Mouse (Mus musculus) kidney, embryonic 14.5 days (tissue): Measurements from ENCODE around the gene Areg. TPM values are rescaled to one million over a fixed set of nuclear protein-coding genes. Genes with fewer than 3 reads are reported as not detected.

ENCODE experiments used
- ATAC-seq: fragments of 200-750 bp; cut with Nextera tagmentation; 2 replicates; pipeline ENCODE4 v1.8.0; 2017; ENCODE audit warnings: moderate number of reproducible peaks, mild to moderate bottlenecking, moderate TSS enrichment, moderate library complexity; ENCODE audit not compliant: low FRiP score, low TSS enrichment
- H3K27ac ChIP-seq: fragments of 300-500 bp; sonication (generic); 2 replicates; pipeline ENCODE4 v1.5.1; 2014; ENCODE audit warnings: low read depth, mild to moderate bottlenecking, low read length, moderate library complexity, mixed read lengths
- H3K27me3 ChIP-seq: fragments of 300-500 bp; sonication (generic); 2 replicates; pipeline ENCODE4 v1.6.1; 2014; ENCODE audit warnings: mild to moderate bottlenecking, low read length; ENCODE audit not compliant: control insufficient read depth, insufficient read depth
- H3K36me3 ChIP-seq: fragments of 300-500 bp; sonication (generic); 2 replicates; pipeline ENCODE4 v1.6.1; 2014; ENCODE audit warnings: low read length, mixed read lengths; ENCODE audit not compliant: control insufficient read depth, insufficient read depth
- H3K4me1 ChIP-seq: fragments of 300-500 bp; sonication (generic); 2 replicates; pipeline ENCODE4 v1.6.1; 2014; ENCODE audit warnings: low read length, mixed read lengths; ENCODE audit not compliant: control insufficient read depth, insufficient read depth
- H3K4me2 ChIP-seq: fragments of 300-500 bp; sonication (generic); replicated peaks from 2 replicates; pipeline ENCODE4 v1.6.1; 2014; ENCODE audit warnings: low read depth, mild to moderate bottlenecking, low read length
- H3K4me3 ChIP-seq: fragments of 300-500 bp; sonication (generic); 2 replicates; pipeline ENCODE4 v1.5.1; 2014; ENCODE audit warnings: mild to moderate bottlenecking, low read length
- H3K9ac ChIP-seq: fragments of 300-500 bp; sonication (generic); 2 replicates; pipeline ENCODE4 v1.6.1; 2014; ENCODE audit warnings: low read depth, mild to moderate bottlenecking, low read length, moderate library complexity
- H3K9me3 ChIP-seq: fragments of 300-500 bp; sonication (generic); 2 replicates; pipeline ENCODE4 v1.6.1; 2016; ENCODE audit warnings: low read length; ENCODE audit not compliant: control insufficient read depth
- WGBS: fragments of 180-500 bp; shearing (Covaris S2); extraction: QIAGEN DNeasy Blood & Tissue Kit; methylation state at CpG from one replicate; pipeline ENCODE4 v1.1.7; 2014; 5-methylcytosine and 5-hydroxymethylcytosine counted together
- polyA plus RNA-seq: library from polyadenylated mRNA; unstranded; fragments of >200 nt; fragmentation: Nextera tagmentation; extraction: Ambion mirVana; gene quantifications from 2 replicates; pipeline ENCODE4 v1.2.1, GENCODE M21; 2014

Gene Areg
- polyA plus RNA-seq, 1 experiment from 2014 or later = 0.18 TPM

DNA sequence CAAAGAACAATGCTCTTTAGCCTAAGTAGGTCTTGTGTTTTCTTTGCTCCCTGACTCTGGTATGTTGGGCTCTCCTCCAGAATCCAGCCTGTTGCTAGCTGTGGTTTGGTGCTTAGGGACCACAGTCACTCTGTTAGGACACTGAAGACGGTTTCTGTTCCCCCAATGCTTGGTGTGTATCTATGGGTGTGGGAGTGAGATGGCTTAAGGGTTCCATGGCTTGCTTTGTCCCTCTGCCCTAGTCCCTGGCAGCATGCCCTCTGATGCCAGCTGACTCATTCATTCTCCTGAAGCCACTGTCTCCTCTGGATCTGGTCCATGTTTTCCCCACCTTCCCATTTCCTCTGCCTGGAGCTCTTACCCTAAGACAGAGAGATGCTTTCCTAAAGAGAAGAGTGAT lies 24.8 kb upstream of the Areg start:
- Histone ChIP-seq H3K4me2 (no peak overlapping the region), H3K4me1 (no peaks in the 10 kb centered on the region), H3K27ac (no peak overlapping the region), H3K9ac (no peak overlapping the region), H3K9me3 (no peaks in the 10 kb centered on the region), H3K27me3 (no peaks in the 10 kb centered on the region), H3K4me3 (no peak overlapping the region), H3K36me3 (no peaks in the 10 kb centered on the region)
- no peak for ATAC-seq
- WGBS = 89% methylated on average over 1 of the region's 1 CpGs

DNA sequence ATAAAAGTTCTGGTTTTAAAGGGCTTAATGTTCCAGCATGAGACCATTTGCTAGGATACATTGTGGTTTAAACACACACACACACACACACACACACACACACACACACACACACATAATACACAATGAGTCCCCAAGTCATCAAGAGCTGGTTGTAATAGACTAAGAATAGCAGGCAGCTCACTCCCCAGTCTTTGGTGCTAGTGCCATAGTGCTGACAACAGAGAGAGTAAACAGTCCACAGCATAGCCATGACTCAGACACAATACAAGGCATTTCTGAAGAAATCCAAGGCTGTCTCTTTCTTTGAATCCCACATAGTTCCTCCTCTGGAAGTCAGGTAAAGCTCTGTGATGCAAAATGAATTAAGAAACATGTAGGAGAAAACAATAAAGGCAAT lies 20.8 kb upstream of the Areg start:
- Histone ChIP-seq H3K9me3 (no peaks in the 10 kb centered on the region), H3K4me1 (no peaks in the 10 kb centered on the region), H3K9ac (no peak overlapping the region), H3K4me3 (no peak overlapping the region), H3K27ac (no peak overlapping the region), H3K27me3 (no peaks in the 10 kb centered on the region), H3K36me3 (no peaks in the 10 kb centered on the region), H3K4me2 (no peak overlapping the region)
- ATAC-seq = no peak

DNA sequence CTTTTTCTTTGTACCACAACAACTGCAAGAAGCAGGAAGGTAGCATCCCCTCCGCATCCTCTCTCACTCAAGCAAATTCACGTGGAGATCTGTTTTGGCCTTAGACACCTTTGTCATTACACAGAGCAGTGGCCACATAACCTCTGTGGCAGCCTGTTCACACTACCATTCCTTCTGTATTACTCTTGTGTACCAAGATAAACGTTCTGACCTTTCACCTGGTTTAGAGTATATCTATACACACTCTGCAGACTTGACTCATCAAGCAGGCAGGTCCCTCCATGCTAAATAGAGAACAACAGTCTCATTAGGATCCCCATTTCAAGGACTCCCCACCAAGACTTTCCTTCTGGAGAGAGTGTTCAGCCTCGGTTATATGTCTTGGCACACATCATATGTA lies 16.0 kb upstream of the Areg start:
- ATAC-seq = no peak

DNA sequence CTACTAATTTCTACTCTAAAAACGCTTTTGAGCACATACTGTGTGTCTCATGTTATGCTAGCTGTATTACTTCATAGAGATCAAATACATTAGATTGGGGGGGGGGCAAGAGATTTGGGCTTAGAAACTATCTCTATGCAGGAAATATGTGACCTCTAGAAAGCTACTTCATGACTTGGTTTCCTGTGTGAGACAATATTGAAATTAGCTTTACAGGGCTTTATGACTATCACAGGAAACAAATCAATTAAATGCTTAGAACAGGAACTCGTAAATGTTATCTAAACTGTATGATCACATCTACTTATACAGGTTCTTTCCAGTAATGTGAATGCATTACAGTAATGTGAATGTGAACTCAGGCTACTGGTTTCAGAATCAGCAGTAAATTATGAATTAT lies 15.3 kb upstream of the Areg start:
- no peak overlapping the region for H3K9ac ChIP-seq
- ATAC-seq = no peak
- WGBS = 70% methylated on average over 2 of the region's 2 CpGs

More for the DNA sequence above, 16.0 kb upstream of the Areg start:
- no peaks in the 10 kb centered on the region for H3K9me3 ChIP-seq
- no peaks in the 10 kb centered on the region for H3K4me1 ChIP-seq
- H3K27me3 ChIP-seq = no peaks in the 10 kb centered on the region
- WGBS = 79% methylated on average over 4 of the region's 4 CpGs
- no peak overlapping the region for H3K9ac ChIP-seq
- no peak overlapping the region for H3K4me2 ChIP-seq
- H3K4me3 ChIP-seq = no peak overlapping the region
- H3K27ac ChIP-seq = no peak overlapping the region
- no peaks in the 10 kb centered on the region for H3K36me3 ChIP-seq

DNA sequence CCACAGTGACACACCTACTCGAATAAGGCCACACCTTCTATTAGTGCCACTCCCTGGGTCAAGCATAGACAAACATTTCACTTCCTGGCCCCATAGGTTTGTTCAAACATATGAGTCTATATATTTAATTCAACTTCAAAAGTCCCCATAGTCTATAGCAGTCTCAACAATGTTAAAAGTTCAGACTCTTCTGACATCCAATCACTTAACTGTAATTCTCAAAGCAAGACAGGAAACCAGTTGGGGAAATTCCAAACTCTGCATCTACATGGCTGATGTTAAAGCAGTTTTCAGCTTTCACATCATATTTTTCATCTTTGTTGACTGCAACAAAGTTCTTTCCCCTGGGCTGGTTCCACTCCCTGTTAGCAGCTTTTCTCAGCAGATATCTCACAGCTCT lies 12.8 kb upstream of the Areg start:
- 67% methylated on average over 1 of the region's 1 CpGs for WGBS

More for the DNA sequence above, 15.3 kb upstream of the Areg start:
- H3K27me3 ChIP-seq = no peaks in the 10 kb centered on the region
- H3K27ac ChIP-seq = no peak overlapping the region
- no peaks in the 10 kb centered on the region for H3K4me1 ChIP-seq
- no peaks in the 10 kb centered on the region for H3K9me3 ChIP-seq
- no peaks in the 10 kb centered on the region for H3K36me3 ChIP-seq
- H3K4me2 ChIP-seq = no peak overlapping the region
- no peak overlapping the region for H3K4me3 ChIP-seq

DNA sequence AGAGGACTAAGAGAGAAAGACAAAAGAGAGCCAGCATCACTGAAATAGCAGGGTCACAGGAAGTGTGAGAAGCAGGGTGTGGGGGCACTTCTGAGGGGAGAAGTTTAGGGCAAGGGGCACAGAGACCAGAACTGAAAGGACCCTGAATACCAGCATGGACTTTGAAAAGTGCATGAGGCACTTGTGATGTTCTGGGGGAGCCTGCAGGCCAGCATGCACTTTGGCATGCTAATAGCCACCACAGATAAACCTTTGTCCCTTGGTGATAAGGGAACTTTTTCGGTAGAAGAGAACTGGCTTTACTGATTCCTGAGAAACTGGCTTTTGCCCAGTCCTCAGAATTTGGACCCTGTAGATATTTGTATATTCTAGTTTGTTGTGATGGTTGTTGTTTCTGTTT lies 4.4 kb upstream of the Areg start:
- Histone ChIP-seq H3K4me2 (no peak overlapping the region), H3K9ac (no peak overlapping the region), H3K4me1 (no peaks in the 10 kb centered on the region), H3K9me3 (no peaks in the 10 kb centered on the region), H3K36me3 (no peaks in the 10 kb centered on the region), H3K27ac (no peak overlapping the region), H3K27me3 (peaks cover 2% of the 10 kb centered on the region; the same call in 1 of the 2 replicates), H3K4me3 (no peak overlapping the region)
- no peak for ATAC-seq
- 48% methylated on average over 1 of the region's 1 CpGs for WGBS

More for the DNA sequence above, 12.8 kb upstream of the Areg start:
- Histone ChIP-seq H3K4me1 (no peaks in the 10 kb centered on the region), H3K27me3 (no peaks in the 10 kb centered on the region), H3K9me3 (no peaks in the 10 kb centered on the region), H3K36me3 (no peaks in the 10 kb centered on the region), H3K9ac (no peak overlapping the region), H3K4me2 (no peak overlapping the region), H3K27ac (no peak overlapping the region), H3K4me3 (no peak overlapping the region)
- no peak for ATAC-seq

DNA sequence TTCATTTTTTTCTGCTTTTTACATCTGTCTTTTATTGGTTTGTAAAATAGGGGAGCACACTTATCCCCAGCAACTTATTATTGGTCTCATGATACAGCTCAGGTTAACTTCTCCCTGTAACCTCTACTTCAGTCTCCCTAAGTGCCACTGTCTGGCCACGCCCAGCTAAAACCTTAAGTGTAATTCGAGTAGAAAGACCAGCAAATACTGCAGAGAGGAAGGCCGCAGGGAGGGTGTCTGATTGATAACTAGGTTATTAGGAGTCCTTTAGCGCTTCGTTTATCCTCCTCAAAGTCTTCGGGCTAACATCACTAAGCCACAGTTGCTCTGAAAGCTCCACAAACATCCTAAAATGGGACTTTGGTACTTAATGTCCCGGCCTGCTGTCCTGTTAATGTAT lies 429 bp upstream of the Areg start:
- H3K36me3 ChIP-seq = no peaks in the 10 kb centered on the region
- no peaks in the 10 kb centered on the region for H3K9me3 ChIP-seq

DNA sequence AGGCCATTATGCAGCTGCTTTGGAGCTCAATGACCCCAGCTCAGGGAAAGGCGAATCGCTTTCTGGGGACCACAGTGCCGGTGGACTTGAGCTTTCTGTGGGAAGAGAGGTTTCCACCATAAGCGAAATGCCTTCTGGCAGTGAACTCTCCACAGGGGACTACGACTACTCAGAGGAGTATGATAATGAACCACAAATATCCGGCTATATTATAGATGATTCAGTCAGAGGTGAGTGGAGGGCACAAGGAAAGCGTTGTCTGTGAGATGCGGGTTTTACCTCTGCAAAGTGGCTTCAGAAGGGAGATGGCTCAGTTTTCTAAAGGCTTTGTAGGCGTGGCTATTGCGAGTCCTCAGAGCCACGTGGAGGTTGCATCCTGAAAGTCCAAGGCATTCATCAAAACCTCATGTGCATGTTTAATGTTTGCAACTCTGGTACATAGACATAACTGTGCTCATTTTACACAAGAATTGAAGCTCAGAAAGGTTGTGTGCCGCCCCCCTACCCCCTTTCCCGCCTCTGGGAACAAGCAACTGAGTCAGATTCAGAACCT lies 1.6 kb downstream of the Areg start:
- Histone ChIP-seq H3K4me3 (no peak overlapping the region), H3K9me3 (no peaks in the 10 kb centered on the region), H3K4me1 (no peaks in the 10 kb centered on the region), H3K9ac (no peak overlapping the region), H3K4me2 (no peak overlapping the region), H3K36me3 (no peaks in the 10 kb centered on the region), H3K27ac (no peak overlapping the region), H3K27me3 (peaks cover 12% of the 10 kb centered on the region)
- no peak for ATAC-seq
- WGBS = 57% methylated on average over 13 of the region's 13 CpGs

More for the DNA sequence above, 429 bp upstream of the Areg start:
- peak; percentile 73; the same call in 1 of the 2 replicates for ATAC-seq
- Histone ChIP-seq H3K27ac (no peak overlapping the region), H3K4me3 (peak overlapping the region; percentile 48), H3K9ac (peak overlapping the region; percentile 37; the same call in 1 of the 2 replicates), H3K4me2 (peak overlapping the region; percentile 95), H3K4me1 (no peaks in the 10 kb centered on the region), H3K27me3 (peaks cover 12% of the 10 kb centered on the region)
- WGBS = 2% methylated on average over 7 of the region's 7 CpGs

DNA sequence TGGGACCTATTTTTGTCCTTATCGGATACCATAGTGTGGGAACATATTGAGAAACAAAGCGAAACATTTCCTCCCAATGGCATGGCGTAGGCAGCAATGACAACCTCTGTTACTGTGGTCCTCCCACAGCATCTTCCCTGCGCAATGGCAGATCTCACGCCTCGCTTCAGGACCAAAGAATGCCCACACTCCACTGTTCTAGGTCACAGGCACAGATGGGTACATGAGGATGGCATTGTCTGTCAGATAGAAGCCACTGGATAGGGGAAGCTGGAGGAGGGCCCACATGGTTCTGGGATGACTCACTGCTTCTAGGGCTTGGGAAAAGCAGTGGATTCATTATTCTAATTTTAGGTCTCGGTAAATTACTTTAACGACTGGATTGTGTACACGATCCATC lies 5.6 kb downstream of the Areg start:
- H3K4me3 ChIP-seq = no peak overlapping the region
- H3K4me2 ChIP-seq = no peak overlapping the region
- H3K9me3 ChIP-seq = no peaks in the 10 kb centered on the region
- no peak for ATAC-seq
- WGBS = 92% methylated on average over 9 of the region's 9 CpGs
- no peaks in the 10 kb centered on the region for H3K36me3 ChIP-seq
- no peaks in the 10 kb centered on the region for H3K4me1 ChIP-seq
- H3K27ac ChIP-seq = no peak overlapping the region
- peaks cover 10% of the 10 kb centered on the region for H3K27me3 ChIP-seq
- no peak overlapping the region for H3K9ac ChIP-seq
